ENCODE assay signal across 8 mouse cellular contexts in genomic region chr4:97772084-97772484, GRCm38 (mm10). TPM values are rescaled to one million over a fixed set of nuclear protein-coding genes. Genes with fewer than 3 reads are reported as not detected.
DNase-seq lines count a peak whose midpoint lies in the region; ATAC-seq and TF ChIP-seq lines count a peak whose summit lies in the region.

No protein-coding gene starts in this region.

- no peaks in the 10 kb centered on the region for H3K27me3 ChIP-seq in forebrain, embryonic 14.5 days (replicated peaks; ENCODE audit: control insufficient read depth, insufficient read depth, low read length)
- no peaks in the 10 kb centered on the region for H3K27me3 ChIP-seq in neural tube, embryonic 14.5 days (ENCODE audit: control insufficient read depth, insufficient read depth, low read length)
- no peaks in the 10 kb centered on the region for H3K27me3 ChIP-seq in testis, adult 2 months (ENCODE audit: control insufficient read depth, insufficient read depth, low read length)

- peak overlapping the region; percentile 38; the same call in 1 of the 2 replicates for H3K9ac ChIP-seq in ES-E14 (ENCODE audit: insufficient read depth, low read depth, low read length, poor library complexity, severe bottlenecking)
- H3K9ac ChIP-seq in forebrain, embryonic 14.5 days (ENCODE audit: low read length), result peak overlapping the region; percentile 65
- H3K9ac ChIP-seq in neural tube, embryonic 14.5 days (replicated peaks; ENCODE audit: low read depth, low read length), result peak overlapping the region; percentile 49

- 0% methylated on average over 25 of the region's 25 CpGs for WGBS in forebrain, embryonic 14.5 days
- under 1% methylated on average over 25 of the region's 25 CpGs for WGBS in neural tube, embryonic 14.5 days

- TF ChIP-seq CTCF in testis, adult 2 months (IDR thresholded peaks at IDR 0.05; ENCODE audit: control insufficient read depth, insufficient read depth, insufficient replicate concordance, low read depth, low read length), result no peak

- in situ Hi-C loops in ES-E14 (cut with MboI; ENCODE audit: low sequenced_read_pairs in 2 of 2, unreplicated experiment in 2 of 2), result no loop called here

- peak overlapping the region; percentile 83 for H3K4me2 ChIP-seq in forebrain, embryonic 14.5 days (ENCODE audit: low read length)
- H3K4me2 ChIP-seq in neural tube, embryonic 14.5 days (ENCODE audit: low read depth, low read length), result peak overlapping the region; percentile 73

- DNase-seq in ES-E14 (ENCODE audit: low read depth, low spot score), result peak; percentile 89
- peak; percentile 97 for DNase-seq in cerebellum, adult 11 months
- peak; percentile 98 for DNase-seq in forebrain, embryonic 14.5 days (ENCODE audit: low spot score)
- DNase-seq in heart, postnatal 14 days, result peak; percentile 97
- DNase-seq in layer of hippocampus, adult 18-20 months (ENCODE audit: low spot score in 2 of 2), result peak; percentile 96 to 98
- peak; percentile 99 for DNase-seq in lung, adult 18-20 months

- H3K9me3 ChIP-seq in ES-E14 (ENCODE audit: control insufficient read depth, insufficient read depth, low read depth, low read length), result no peaks in the 10 kb centered on the region
- H3K9me3 ChIP-seq in forebrain, embryonic 14.5 days (replicated peaks; ENCODE audit: control insufficient read depth, low read length), result no peaks in the 10 kb centered on the region
- H3K9me3 ChIP-seq in neural tube, embryonic 14.5 days (ENCODE audit: control insufficient read depth, low read length), result no peaks in the 10 kb centered on the region

- no peaks in the 10 kb centered on the region for H3K36me3 ChIP-seq in ES-E14 (ENCODE audit: control insufficient read depth, insufficient read depth, low read length, poor library complexity, severe bottlenecking)
- H3K36me3 ChIP-seq in forebrain, embryonic 14.5 days (ENCODE audit: control insufficient read depth, insufficient read depth, low read length), result no peaks in the 10 kb centered on the region
- no peaks in the 10 kb centered on the region for H3K36me3 ChIP-seq in neural tube, embryonic 14.5 days (ENCODE audit: control insufficient read depth, insufficient read depth, low read length)
- no peaks in the 10 kb centered on the region for H3K36me3 ChIP-seq in testis, adult 2 months (ENCODE audit: control insufficient read depth, insufficient read depth, low read length)

- peak overlapping the region; percentile 40 to 79 for H3K4me3 ChIP-seq in ES-E14 (ENCODE audit: insufficient read depth in 1 of 2, low read depth in 1 of 2, low read length in 2 of 2, poor library complexity in 1 of 2, severe bottlenecking in 1 of 2)
- H3K4me3 ChIP-seq in forebrain, embryonic 14.5 days (ENCODE audit: low read depth, low read length), result peak overlapping the region; percentile 42
- peak overlapping the region; percentile 39 for H3K4me3 ChIP-seq in neural tube, embryonic 14.5 days (ENCODE audit: low read depth, low read length)
- H3K4me3 ChIP-seq in testis, adult 2 months (ENCODE audit: control insufficient read depth, low read depth, low read length), result peak overlapping the region; percentile 77

- peak; percentile 93 for ATAC-seq in forebrain, embryonic 14.5 days
- ATAC-seq in neural tube, embryonic 14.5 days (ENCODE audit: low read depth), result peak; percentile 95

- TF ChIP-seq POLR2A in testis, adult 2 months (IDR thresholded peaks at IDR 0.05; ENCODE audit: control insufficient read depth, low read depth, low read length), result peak; percentile 63

- H3K27ac ChIP-seq in ES-E14 (ENCODE audit: insufficient read depth, low read depth, low read length, poor library complexity, severe bottlenecking), result no peak overlapping the region
- H3K27ac ChIP-seq in forebrain, embryonic 14.5 days (ENCODE audit: low read depth, low read length), result peak overlapping the region; percentile 91
- peak overlapping the region; percentile 80 for H3K27ac ChIP-seq in neural tube, embryonic 14.5 days (ENCODE audit: low read depth, low read length)
- peak overlapping the region; percentile 86 for H3K27ac ChIP-seq in testis, adult 2 months (ENCODE audit: control insufficient read depth, insufficient read depth, low read depth, low read length)

- H3K4me1 ChIP-seq in ES-E14 (ENCODE audit: control insufficient read depth in 2 of 2, insufficient read depth in 2 of 2, low read length in 2 of 2, poor library complexity in 1 of 2), result 0 out of 4 replicates have a peak, but pooled peaks cover 0 to 1% of the 10 kb centered on the region in 2 experiments
- peaks cover 24% of the 10 kb centered on the region for H3K4me1 ChIP-seq in forebrain, embryonic 14.5 days (ENCODE audit: control insufficient read depth, insufficient read depth, low read length)
- 0 out of 2 replicates have a peak, but pooled peaks cover 2% of the 10 kb centered on the region for H3K4me1 ChIP-seq in neural tube, embryonic 14.5 days (ENCODE audit: control insufficient read depth, insufficient read depth, low read length)
- peaks cover 4% of the 10 kb centered on the region for H3K4me1 ChIP-seq in testis, adult 2 months (ENCODE audit: control insufficient read depth, insufficient read depth, low read length)

- intact Hi-C loops in heart, postnatal 14 days (cut with DNase I), result loop anchor here (1.0 kb wide), 1 partner anchor 14 kb away; no protein-coding TSS in a partner anchor

TF ChIP-seq in ES-E14, 5 proteins besides CTCF, POLR2A, EP300 and RAD21:
- no peak for TF ChIP-seq ZC3H11A (IDR thresholded peaks at IDR 0.05; ENCODE audit: borderline replicate concordance, low read depth, low read length)
- TF ChIP-seq CHD2 (IDR thresholded peaks at IDR 0.05; ENCODE audit: low read depth, low read length), result no peak
- peak; percentile 32; the same call in 1 of the 2 replicates for TF ChIP-seq MAFK (IDR thresholded peaks at IDR 0.05; ENCODE audit: insufficient read depth, low read depth, low read length)
- TF ChIP-seq HCFC1 (IDR thresholded peaks at IDR 0.05; ENCODE audit: borderline replicate concordance, insufficient read depth, low read length), result no peak
- TF ChIP-seq ZNF384 (IDR thresholded peaks at IDR 0.05; ENCODE audit: low read depth, low read length), result no peak

RNA-seq across cellular contexts. Expression of gene Nfia, which starts 0.5 kb away (rescaled TPM):
- total RNA-seq in ES-E14 (2012; rRNA removed), result 0.26 and 0.27 TPM in 2 replicates
- polyA plus RNA-seq in forebrain, embryonic 14.5 days (2014; fragmentation: Nextera tagmentation; extraction: Ambion mirVana), result 71.5 and 85.9 TPM in 2 replicates
- total RNA-seq in heart, postnatal 14 days (2021), result 100 to 1,000 TPM; 159 to 170 TPM
- 10 to 100 TPM; 94.5 to 95.9 TPM for total RNA-seq in layer of hippocampus, adult 18-20 months (2021)
- 50.0 and 55.0 TPM in 2 replicates for polyA plus RNA-seq in neural tube, embryonic 14.5 days (2014; fragmentation: Nextera tagmentation; extraction: Ambion mirVana)
- polyA plus RNA-seq in testis, adult 2 months (2012; rRNA removed), result 6.4 and 8.1 TPM in 2 replicates

RNA-seq across cellular contexts. Expression of gene E130114P18Rik, which starts 5.8 kb away (rescaled TPM):
- not detected in 2 replicates for total RNA-seq in ES-E14 (2012; rRNA removed)
- 48.7 and 62.9 TPM in 2 replicates for polyA plus RNA-seq in forebrain, embryonic 14.5 days (2014; fragmentation: Nextera tagmentation; extraction: Ambion mirVana)
- total RNA-seq in heart, postnatal 14 days (2021), result not detected
- 1 to 10 TPM; 6.9 to 7.6 TPM for total RNA-seq in layer of hippocampus, adult 18-20 months (2021)
- 22.6 and 24.6 TPM in 2 replicates for polyA plus RNA-seq in neural tube, embryonic 14.5 days (2014; fragmentation: Nextera tagmentation; extraction: Ambion mirVana)
- polyA plus RNA-seq in testis, adult 2 months (2012; rRNA removed), result 0.17 and 0.74 TPM in 2 replicates

Comparison
In these comparisons a context has a peak if more than half of its experiments do, and no peak if none do; other contexts are left out.
1. RNA of gene Nfia, which starts 0.5 kb away (total RNA-seq): 159 to 170 TPM in heart, postnatal 14 days and 94.5 to 95.9 TPM in layer of hippocampus, adult 18-20 months; 0.26 to 0.27 TPM in ES-E14; every median in the first group is over 10 times any median in the second.
2. Peak in every context shown above with its lines, with median percentiles within 50 percentile points of each other: DNase-seq, H3K4me3 ChIP-seq and H3K9ac ChIP-seq.